Mouse (Mus musculus): ENCODE data around the gene Cend1. TPM values are rescaled to one million over a fixed set of nuclear protein-coding genes. Genes with fewer than 3 reads are reported as not detected.
"Not testable (repeated sequence)": the region's sequence is repeated elsewhere in the genome, so short reads cannot be mapped to it uniquely, and the experiment has no call there.

Gene Cend1
- total RNA-seq, 4 experiments from 2014 or later, result 0.78 to 1.7 (median 1.4) TPM

DNA sequence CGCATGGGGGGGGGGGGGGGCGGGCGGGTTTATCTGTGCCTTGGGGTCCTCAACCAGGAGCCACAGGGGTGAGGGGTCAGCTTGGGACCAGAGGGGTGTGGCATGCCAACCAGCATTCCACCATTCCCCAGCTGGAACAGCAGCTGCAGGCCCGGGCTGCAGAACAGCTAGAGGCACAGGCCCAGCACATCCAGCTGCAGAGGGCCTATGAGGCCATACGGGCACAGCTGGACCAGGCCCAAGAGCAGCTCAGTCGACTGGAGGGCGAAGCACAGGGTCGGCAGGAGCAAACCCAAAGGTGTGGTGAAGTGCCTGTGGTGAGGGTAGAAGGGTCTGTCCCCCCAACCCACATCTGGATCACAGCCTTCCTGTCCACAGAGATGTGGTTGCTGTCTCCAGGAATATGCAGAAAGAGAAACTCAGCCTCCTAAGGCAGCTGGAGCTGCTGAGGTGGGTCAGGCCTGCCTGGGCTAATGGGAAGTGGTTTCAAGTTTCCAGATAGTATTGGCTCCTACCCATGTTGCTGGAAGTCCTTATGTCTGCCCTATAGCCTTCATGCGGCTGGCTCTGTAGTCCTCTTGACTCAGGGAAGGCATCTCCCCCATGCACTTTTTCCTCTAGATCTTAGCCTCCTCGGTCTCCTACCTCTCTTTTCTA, 36.2 kb upstream of the Cend1 start:
- no peak for DNase-seq (ENCODE audit: low spot score)

DNA sequence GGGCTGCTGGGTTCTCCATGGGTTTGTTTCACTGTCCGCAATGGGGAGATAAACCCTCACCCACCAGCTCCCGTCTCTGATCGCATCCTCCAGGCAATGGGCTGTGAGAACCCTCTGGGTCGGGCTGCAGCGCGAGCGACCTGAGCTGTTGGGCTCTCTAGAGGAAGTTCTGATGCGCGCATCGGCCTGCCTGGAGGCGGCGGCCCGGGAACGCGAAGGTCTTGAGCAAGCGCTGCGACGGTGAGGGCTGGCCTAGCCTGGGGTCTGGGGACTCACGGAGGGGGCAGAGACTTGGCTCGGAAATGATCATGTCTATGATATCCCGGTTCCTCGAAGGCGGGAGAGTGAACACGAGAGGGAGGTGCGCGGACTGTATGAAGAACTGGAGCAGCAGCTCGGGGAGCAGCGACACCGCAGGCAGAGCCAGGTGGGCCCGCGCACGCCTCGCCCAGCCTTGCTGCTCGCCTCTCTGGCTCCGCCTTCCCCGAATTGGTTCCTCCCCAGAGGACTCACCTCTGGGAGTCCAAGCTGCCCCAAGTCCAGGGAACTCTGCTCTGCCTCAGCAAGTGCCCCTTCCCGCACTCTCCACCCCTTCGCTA, 35.4 kb upstream of the Cend1 start:
- no peak for DNase-seq (ENCODE audit: low spot score)

DNA sequence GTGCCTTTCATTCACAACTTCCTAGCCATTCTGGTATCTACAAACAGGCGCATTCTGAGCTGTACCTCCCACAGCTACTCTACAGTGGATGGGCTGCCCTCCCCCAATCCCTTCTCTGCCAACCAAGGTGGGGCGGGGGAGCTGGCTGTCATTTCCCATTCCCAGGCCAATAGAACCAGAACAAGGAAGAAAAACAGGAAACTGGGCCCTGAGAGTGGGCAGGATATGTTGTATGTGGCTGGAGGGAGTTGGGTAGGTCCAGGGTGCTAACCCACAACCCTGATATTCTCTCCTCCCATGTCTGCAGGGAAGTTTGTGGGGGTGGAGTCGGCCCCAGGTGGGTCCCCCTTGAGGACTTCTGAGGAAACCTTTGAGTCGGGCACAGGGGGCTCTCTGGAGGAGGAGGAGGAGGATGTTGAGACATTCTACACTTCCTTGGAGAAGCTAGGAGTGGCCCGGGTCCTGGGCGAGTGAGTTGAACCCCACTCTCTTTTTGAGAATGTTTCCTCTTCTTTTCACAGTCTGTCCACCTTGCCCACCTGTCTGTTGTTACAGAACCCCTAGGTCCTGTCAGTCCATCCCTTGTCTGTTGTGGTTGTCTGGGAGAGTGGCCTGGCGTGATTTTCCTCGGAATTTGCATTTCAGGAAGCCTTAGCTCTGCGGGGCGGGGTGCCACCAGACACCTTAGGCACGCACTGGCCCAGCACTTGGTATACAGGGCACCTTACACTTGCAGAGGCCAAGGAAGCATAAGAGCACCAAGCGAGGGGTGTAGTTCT, 34.7 kb upstream of the Cend1 start:
- peak; percentile 88 for DNase-seq (ENCODE audit: low spot score)

- DNase-seq (ENCODE audit: low spot score), result no peak
Measured at GRCm38 (mm10) chr7:141462333-141462821, 33.1 kb upstream of the Cend1 start.

DNA sequence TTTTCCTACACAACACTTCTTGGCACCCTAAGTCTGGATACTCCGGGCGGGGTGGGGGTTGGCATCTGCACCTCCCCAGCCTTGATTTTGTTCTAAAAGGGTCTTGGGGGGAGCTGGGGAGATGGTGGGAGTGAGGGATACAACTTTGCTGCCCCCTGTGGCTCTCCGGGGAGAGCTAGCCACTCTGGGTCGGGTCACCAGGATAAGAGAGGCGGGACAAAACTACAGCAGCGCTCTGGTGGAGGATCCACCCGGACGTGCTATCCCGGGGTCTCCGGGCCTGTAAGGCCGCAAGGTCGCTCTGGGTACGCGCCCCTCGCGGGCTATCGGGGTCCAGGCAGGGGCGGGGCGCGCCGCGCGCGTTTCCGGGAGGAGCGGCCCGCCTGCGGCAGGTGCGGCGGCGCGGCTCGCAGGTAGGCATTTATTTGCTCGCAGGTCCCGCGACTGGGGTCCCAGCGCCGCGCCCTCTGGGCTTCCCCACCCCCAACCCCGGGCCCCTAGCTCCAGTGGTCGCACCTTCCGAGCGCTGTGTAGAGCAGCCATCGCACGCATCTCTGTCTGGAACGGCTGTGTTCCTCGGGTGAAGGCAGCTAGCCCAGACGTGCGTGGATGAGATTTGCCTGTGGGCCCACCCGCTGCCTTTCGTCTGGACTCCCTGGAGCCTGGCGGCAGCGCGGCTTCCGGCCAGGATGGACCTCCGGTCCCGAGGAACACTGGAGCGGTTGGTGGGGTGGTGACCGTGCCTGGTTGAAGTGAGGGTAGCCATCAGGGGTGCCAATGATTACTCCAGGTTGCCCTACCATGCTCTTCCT, 32.4 kb upstream of the Cend1 start:
- DNase-seq (ENCODE audit: low spot score), result no peak

GRCm38 (mm10) chr7:141460391-141461113, 31.3 kb upstream of the Cend1 start, which contains the start of gene Cracr2b:
Gene Cracr2b, plus strand, starts transcription at chr7:141461094.
- no peak for DNase-seq (ENCODE audit: low spot score)

GRCm38 (mm10) chr7:141460001-141460390, 30.7 kb upstream of the Cend1 start:
- no peak for DNase-seq (ENCODE audit: low spot score)

GRCm38 (mm10) chr7:141459301-141459711, 30.0 kb upstream of the Cend1 start:
- DNase-seq (ENCODE audit: low spot score), result no peak

- no peak for DNase-seq (ENCODE audit: low spot score)
Measured at GRCm38 (mm10) chr7:141458661-141459060, 29.4 kb upstream of the Cend1 start.

DNA sequence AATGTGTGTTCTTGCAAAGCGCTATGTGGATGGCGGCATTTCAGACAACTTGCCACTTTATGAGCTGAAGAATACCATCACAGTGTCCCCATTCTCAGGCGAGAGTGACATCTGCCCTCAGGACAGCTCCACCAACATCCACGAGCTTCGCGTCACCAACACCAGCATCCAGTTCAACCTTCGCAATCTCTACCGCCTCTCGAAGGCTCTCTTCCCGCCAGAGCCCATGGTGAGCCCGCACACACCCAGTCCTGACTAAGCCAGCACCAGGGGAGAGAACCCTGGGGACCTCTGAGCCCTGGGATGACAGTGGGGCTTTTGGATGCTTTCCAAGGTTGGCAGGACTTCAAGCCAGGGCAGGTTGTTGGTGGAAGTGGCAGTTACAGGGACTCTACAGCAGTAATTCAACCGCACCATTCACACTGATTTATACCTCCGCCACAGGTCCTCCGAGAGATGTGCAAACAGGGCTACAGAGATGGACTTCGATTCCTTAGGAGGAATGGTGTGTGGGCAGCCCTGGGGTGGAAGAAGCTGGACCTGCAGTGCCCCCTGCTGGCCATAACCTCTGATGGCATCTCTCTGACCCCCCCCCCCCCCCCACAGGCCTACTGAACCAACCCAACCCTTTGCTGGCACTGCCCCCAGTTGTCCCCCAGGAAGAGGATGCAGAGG, 28.8 kb upstream of the Cend1 start:
- DNase-seq (ENCODE audit: low spot score), result peak; percentile 44

DNA sequence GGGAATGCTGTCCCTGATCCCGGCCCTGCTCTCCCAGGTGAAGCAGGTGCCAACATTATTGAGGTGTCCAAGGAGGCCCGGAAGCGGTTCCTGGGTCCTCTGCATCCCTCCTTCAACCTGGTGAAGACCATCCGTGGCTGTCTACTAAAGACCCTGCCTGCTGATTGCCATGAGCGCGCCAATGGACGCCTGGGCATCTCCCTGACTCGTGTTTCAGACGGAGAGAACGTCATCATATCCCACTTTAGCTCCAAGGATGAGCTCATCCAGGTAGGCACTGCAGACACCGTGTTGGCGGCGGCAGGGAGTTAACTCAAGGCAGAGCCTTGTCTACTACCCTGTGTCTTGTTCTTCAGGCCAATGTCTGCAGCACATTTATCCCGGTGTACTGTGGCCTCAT, 27.9 kb upstream of the Cend1 start:
- no peak for DNase-seq (ENCODE audit: low spot score)

GRCm38 (mm10) chr7:141456739-141457138, 27.4 kb upstream of the Cend1 start:
- DNase-seq (ENCODE audit: low spot score), result no peak

GRCm38 (mm10) chr7:141455610-141456314, 26.5 kb upstream of the Cend1 start:
- DNase-seq (ENCODE audit: low spot score), result peak; percentile 88

DNA sequence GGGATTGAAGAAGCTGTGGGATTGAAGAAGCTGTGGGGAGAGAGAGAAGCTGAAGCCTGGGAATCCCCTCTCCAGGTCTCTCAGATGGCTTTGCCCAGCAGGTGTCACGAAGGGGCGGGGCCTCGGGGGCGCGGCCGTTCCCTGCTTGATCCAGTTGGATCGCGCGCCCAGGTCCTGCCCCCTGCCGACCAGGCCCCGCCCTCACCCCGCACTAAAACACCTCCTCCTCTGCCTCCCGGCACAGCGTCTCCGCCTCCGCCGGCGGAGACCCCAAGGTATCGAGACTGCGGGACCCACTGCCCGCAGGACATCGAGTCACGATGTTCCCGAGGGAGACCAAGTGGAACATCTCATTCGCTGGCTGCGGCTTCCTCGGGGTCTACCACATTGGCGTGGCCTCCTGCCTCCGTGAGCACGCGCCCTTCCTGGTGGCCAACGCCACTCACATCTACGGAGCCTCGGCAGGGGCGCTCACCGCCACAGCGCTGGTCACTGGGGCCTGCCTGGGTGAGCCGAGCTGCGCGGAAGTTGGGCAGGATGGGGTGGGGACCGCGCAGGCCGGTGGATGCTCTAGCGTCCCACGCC, 25.8 kb upstream of the Cend1 start, which contains the start of gene Pnpla2:
Gene Pnpla2, plus strand, starts transcription at position 232 of the 585 bp plus-strand sequence.
- peak; percentile 91 for DNase-seq (ENCODE audit: low spot score)

- DNase-seq (ENCODE audit: low spot score), result no peak
Measured at GRCm38 (mm10) chr7:141453636-141454035, 24.3 kb upstream of the Cend1 start.

- no peak for DNase-seq (ENCODE audit: low spot score)
Measured at GRCm38 (mm10) chr7:141451928-141452327, 22.6 kb upstream of the Cend1 start.

DNA sequence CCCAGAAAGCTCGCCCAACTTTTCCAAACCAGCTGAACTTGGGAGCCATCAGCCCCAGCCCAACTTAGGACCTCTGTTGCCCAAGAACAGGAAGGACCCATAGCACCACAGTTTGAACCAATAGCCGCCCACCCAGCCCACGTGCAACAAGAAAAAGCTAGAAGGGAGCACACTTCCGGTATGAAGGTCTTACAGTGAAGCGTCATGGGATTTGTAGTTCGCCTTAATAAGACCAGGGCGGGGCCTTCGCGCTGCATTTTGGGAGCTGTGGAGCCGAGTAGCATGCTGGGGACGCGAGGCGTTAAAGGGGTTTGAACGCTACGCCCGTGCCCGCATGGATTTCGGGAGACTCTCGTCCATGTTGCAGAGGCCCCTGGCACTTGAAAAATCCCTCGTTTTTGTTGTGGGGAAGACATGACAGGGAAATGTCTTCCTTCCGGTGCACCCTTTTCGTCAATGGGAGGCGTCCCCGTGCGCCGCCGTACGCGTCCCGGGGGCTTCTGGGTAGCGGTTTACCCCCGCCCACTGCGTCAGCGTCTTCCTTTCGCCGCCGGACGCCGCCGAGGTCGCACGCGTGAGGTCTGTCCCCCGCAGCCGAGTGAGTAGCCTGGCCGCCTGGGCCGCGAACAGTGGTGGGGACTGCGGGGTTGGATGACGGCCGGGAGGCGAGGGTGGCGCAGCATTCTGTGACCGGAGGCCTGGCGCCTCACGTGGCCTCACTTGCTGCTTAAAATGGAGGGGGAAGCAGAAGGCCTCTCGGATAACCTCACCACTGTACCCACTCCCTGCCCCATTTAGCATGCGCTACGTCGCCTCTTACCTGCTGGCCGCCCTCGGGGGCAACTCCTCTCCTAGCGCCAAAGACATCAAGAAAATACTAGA, 18.1 kb upstream of the Cend1 start, which contains the start of gene Rplp2:
Gene Rplp2, plus strand, starts transcription at position 261 of the 882 bp plus-strand sequence.
- DNase-seq (ENCODE audit: low spot score), result peak; percentile 95

GRCm38 (mm10) chr7:141446374-141446773, 17.1 kb upstream of the Cend1 start:
- not testable (repeated sequence) for DNase-seq (ENCODE audit: low spot score)
